Mouse (Mus musculus): ENCODE data around the gene Slit1.

GRCm38 (mm10) chr19:41675583-41675982, 67.9 kb downstream of the Slit1 start:
- TF ChIP-seq CTCF (IDR thresholded peaks at IDR 0.05) (no peak), EP300 (IDR thresholded peaks at IDR 0.05) (no peak)

All from lung, postnatal 0 days (tissue).